Mouse (Mus musculus) heart, embryonic 14.5 days (tissue): ENCODE measurements at regions not wholly inside any gene's neighbourhood (a gene's known extent, or its start where the extent isn't known, plus 50 kb on each side); places are given as distances from the start of the nearest gene placed in this dataset.
"Not testable (repeated sequence)": the region's sequence is repeated elsewhere in the genome, so short reads cannot be mapped to it uniquely, and the experiment has no call there.

Experiments used
- ATAC-seq: fragments of 200-750 bp; cut with Nextera tagmentation; 2 replicates; pipeline ENCODE4 v1.8.0; 2017; ENCODE audit warnings: low read depth, moderate TSS enrichment; ENCODE audit not compliant: insufficient number of reproducible peaks, insufficient read depth, low FRiP score
- H3K27ac ChIP-seq, 2 experiments: fragments of 200-500 bp in 1 of 2; fragments of 300-500 bp in 1 of 2; sonication (generic) in 1 of 2; replicated peaks in 1 of 2; 2 replicates each; pipeline ENCODE4 v1.5.1; 2012 to 2014; ENCODE audit warnings: low read depth in 2 of 2, low read length in 2 of 2, control low read depth in 1 of 2, mild to moderate bottlenecking in 1 of 2, mixed read lengths in 1 of 2; ENCODE audit not compliant: control insufficient read depth in 1 of 2, insufficient read depth in 1 of 2
- H3K27me3 ChIP-seq: fragments of 300-500 bp; sonication (generic); 2 replicates; pipeline ENCODE4 v1.6.1; 2014; ENCODE audit warnings: mild to moderate bottlenecking, low read length, control low read depth; ENCODE audit not compliant: control insufficient read depth, insufficient read depth
- H3K36me3 ChIP-seq: fragments of 300-500 bp; sonication (generic); 2 replicates; pipeline ENCODE4 v1.6.1; 2014; ENCODE audit warnings: mild to moderate bottlenecking, control low read depth, low read length, mixed read lengths; ENCODE audit not compliant: control insufficient read depth, insufficient read depth
- H3K4me1 ChIP-seq, 2 experiments: fragments of 200-500 bp in 1 of 2; fragments of 300-500 bp in 1 of 2; sonication (generic) in 1 of 2; 2 replicates each; pipeline ENCODE4 v1.6.1; 2012 to 2014; ENCODE audit warnings: low read length in 2 of 2, control low read depth in 1 of 2, mixed read lengths in 1 of 2; ENCODE audit not compliant: control insufficient read depth in 2 of 2, insufficient read depth in 2 of 2
- H3K4me2 ChIP-seq: fragments of 300-500 bp; sonication (generic); 2 replicates; pipeline ENCODE4 v1.6.1; 2014; ENCODE audit warnings: mild to moderate bottlenecking, low read length
- H3K4me3 ChIP-seq, 2 experiments: fragments of 200-500 bp in 1 of 2; fragments of 300-500 bp in 1 of 2; sonication (generic) in 1 of 2; 2 replicates each; pipeline ENCODE4 v1.5.1; 2012 to 2014; ENCODE audit warnings: low read length in 2 of 2, mild to moderate bottlenecking in 2 of 2, control low read depth in 1 of 2, low read depth in 1 of 2, moderate library complexity in 1 of 2; ENCODE audit not compliant: control insufficient read depth in 1 of 2, insufficient read depth in 1 of 2
- H3K9ac ChIP-seq: fragments of 300-500 bp; sonication (generic); 2 replicates; pipeline ENCODE4 v1.6.1; 2014; ENCODE audit warnings: mild to moderate bottlenecking, low read length
- H3K9me3 ChIP-seq: fragments of 300-500 bp; sonication (generic); 2 replicates; pipeline ENCODE4 v1.6.1; 2016; ENCODE audit warnings: low read length, control low read depth; ENCODE audit not compliant: control insufficient read depth
- WGBS: fragments of 180-500 bp; shearing (Covaris S2); extraction: QIAGEN DNeasy Blood & Tissue Kit; methylation state at CpG from one replicate; pipeline ENCODE4 v1.1.7; 2014; 5-methylcytosine and 5-hydroxymethylcytosine counted together

GRCm38 (mm10) chr16:49505271-49505670, 193.8 kb upstream of the Ift57 start:
- peaks cover 0 to 3% of the 10 kb centered on the region in 2 experiments; a peak in 2 of 4 replicates for H3K4me1 ChIP-seq
- H3K4me3 ChIP-seq, result no peak overlapping the region
- WGBS, result 71% methylated on average over 9 of the region's 9 CpGs
- no peaks in the 10 kb centered on the region for H3K9me3 ChIP-seq
- no peak overlapping the region for H3K9ac ChIP-seq
- H3K4me2 ChIP-seq, result no peak overlapping the region
- ATAC-seq, result no peak
- H3K36me3 ChIP-seq, result no peaks in the 10 kb centered on the region
- no peak overlapping the region for H3K27ac ChIP-seq
- no peaks in the 10 kb centered on the region for H3K27me3 ChIP-seq

GRCm38 (mm10) chr16:49518844-49519243, 180.2 kb upstream of the Ift57 start:
- WGBS, result 92% methylated on average over 3 of the region's 3 CpGs
- no peak overlapping the region for H3K4me2 ChIP-seq
- no peak for ATAC-seq
- H3K9ac ChIP-seq, result no peak overlapping the region
- no peak overlapping the region for H3K27ac ChIP-seq
- H3K4me1 ChIP-seq, result peaks cover 8 to 13% of the 10 kb centered on the region in 2 experiments
- no peak overlapping the region for H3K4me3 ChIP-seq
- H3K36me3 ChIP-seq, result no peaks in the 10 kb centered on the region
- H3K27me3 ChIP-seq, result no peaks in the 10 kb centered on the region; the same call in 1 of the 2 replicates
- no peaks in the 10 kb centered on the region for H3K9me3 ChIP-seq

- Histone ChIP-seq H3K4me2 (no peak overlapping the region), H3K27ac (no peak overlapping the region), H3K4me3 (no peak overlapping the region), H3K9me3 (no peaks in the 10 kb centered on the region), H3K4me1 (peaks cover 8 to 13% of the 10 kb centered on the region in 2 experiments), H3K27me3 (no peaks in the 10 kb centered on the region; the same call in 1 of the 2 replicates), H3K9ac (no peak overlapping the region), H3K36me3 (no peaks in the 10 kb centered on the region)
- WGBS, result 72% methylated on average over 3 of the region's 3 CpGs
- no peak for ATAC-seq
Measured at GRCm38 (mm10) chr16:49520411-49520810, 178.6 kb upstream of the Ift57 start.

- Histone ChIP-seq H3K27ac (peak overlapping the region; percentile 87), H3K4me2 (peak overlapping the region; percentile 34), H3K9me3 (no peaks in the 10 kb centered on the region), H3K9ac (no peak overlapping the region), H3K4me1 (peaks cover 8 to 13% of the 10 kb centered on the region in 2 experiments), H3K27me3 (no peaks in the 10 kb centered on the region; the same call in 1 of the 2 replicates), H3K4me3 (no peak overlapping the region), H3K36me3 (no peaks in the 10 kb centered on the region)
- 3% methylated on average over 2 of the region's 2 CpGs for WGBS
- ATAC-seq, result peak; percentile 43; the same call in 1 of the 2 replicates
Measured at GRCm38 (mm10) chr16:49521685-49522084, 177.3 kb upstream of the Ift57 start.

GRCm38 (mm10) chr16:49522576-49522975, 176.5 kb upstream of the Ift57 start:
- ATAC-seq, result no peak

GRCm38 (mm10) chr16:49528618-49529017, 170.4 kb upstream of the Ift57 start:
- H3K9ac ChIP-seq, H3K27ac ChIP-seq, H3K27me3 ChIP-seq, H3K36me3 ChIP-seq, H3K4me3 ChIP-seq, H3K9me3 ChIP-seq, ATAC-seq, H3K4me2 ChIP-seq: not testable (repeated sequence)
- H3K4me1 ChIP-seq, result peaks cover 11 to 17% of the 10 kb centered on the region in 2 experiments
- WGBS, result 61% methylated on average over 2 of the region's 2 CpGs

More at GRCm38 (mm10) chr16:49522576-49522975, 176.5 kb upstream of the Ift57 start:
- no peaks in the 10 kb centered on the region for H3K9me3 ChIP-seq
- H3K4me3 ChIP-seq, result no peak overlapping the region
- no peaks in the 10 kb centered on the region; the same call in 1 of the 2 replicates for H3K27me3 ChIP-seq
- H3K27ac ChIP-seq, result no peak overlapping the region
- H3K9ac ChIP-seq, result no peak overlapping the region
- no peak overlapping the region for H3K4me2 ChIP-seq
- peaks cover 8 to 13% of the 10 kb centered on the region in 2 experiments for H3K4me1 ChIP-seq
- 62% methylated on average over 5 of the region's 5 CpGs for WGBS
- H3K36me3 ChIP-seq, result no peaks in the 10 kb centered on the region

GRCm38 (mm10) chr16:49529060-49529459, 170.0 kb upstream of the Ift57 start:
- no peak overlapping the region for H3K27ac ChIP-seq
- H3K9me3 ChIP-seq, result no peaks in the 10 kb centered on the region
- no peaks in the 10 kb centered on the region for H3K36me3 ChIP-seq
- H3K4me3 ChIP-seq, result no peak overlapping the region
- H3K27me3 ChIP-seq, result no peaks in the 10 kb centered on the region
- no peak for ATAC-seq
- 74% methylated on average over 2 of the region's 2 CpGs for WGBS
- H3K4me2 ChIP-seq, result no peak overlapping the region
- H3K9ac ChIP-seq, result no peak overlapping the region
- peaks cover 15 to 21% of the 10 kb centered on the region in 2 experiments for H3K4me1 ChIP-seq

- no peak for ATAC-seq
- Histone ChIP-seq H3K4me2 (no peak overlapping the region), H3K9me3 (no peaks in the 10 kb centered on the region), H3K27ac (peak overlapping the region; percentile 19 to 58; a peak in 3 of 4 replicates), H3K36me3 (no peaks in the 10 kb centered on the region), H3K27me3 (no peaks in the 10 kb centered on the region), H3K9ac (no peak overlapping the region), H3K4me1 (peaks cover 19 to 22% of the 10 kb centered on the region in 2 experiments), H3K4me3 (no peak overlapping the region)
- WGBS, result 56% methylated on average over 5 of the region's 5 CpGs
Measured at GRCm38 (mm10) chr16:49530051-49530450, 169.0 kb upstream of the Ift57 start.
